Mouse (Mus musculus) MEL-GATA-1-ER (cell line): ENCODE measurements at regions not wholly inside any gene's neighbourhood (a gene's known extent, or its start where the extent isn't known, plus 50 kb on each side); places are given as distances from the start of the nearest gene placed in this dataset.

Source experiments
- DNase-seq: peaks from one replicate; pipeline ENCODE4 v3.0.0-alpha.2; 2012; ENCODE audit warnings: low read depth; ENCODE audit errors: extremely low read depth

GRCm38 (mm10) chr2:101368278-101368677 is 256.2 kb upstream of the Rag2 start:
- DNase-seq, result no peak

- DNase-seq, result peak; percentile 6
Measured at GRCm38 (mm10) chr2:101370991-101371736, 253.4 kb upstream of the Rag2 start.

DNA sequence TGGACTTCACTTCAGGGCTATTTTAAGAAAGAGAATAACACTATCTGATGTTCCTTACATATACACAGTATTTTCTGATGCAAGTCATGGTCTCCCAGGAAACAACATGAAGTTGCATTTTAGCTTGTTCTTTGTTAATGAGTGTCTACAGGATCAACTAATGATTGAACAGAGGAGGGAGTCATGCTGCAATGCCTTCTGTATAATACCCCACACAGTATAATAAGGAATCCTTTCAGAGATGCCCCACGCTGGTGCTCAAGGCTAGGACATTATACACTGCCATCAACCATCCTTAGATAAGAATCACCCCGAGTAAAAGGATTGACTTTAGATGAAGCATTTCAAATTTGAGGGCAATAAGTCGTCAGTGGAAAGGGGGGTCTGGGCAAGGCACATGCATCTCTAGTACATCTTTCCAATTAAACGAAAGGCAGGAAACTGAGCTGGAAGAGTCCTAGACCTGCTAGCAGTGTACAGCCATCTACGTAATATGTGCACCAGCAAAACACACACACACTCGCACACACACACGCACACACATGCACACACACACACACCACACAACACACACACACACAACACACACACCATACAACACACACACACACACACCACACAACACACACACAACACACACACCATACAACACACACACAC is 252.6 kb upstream of the Rag2 start:
- DNase-seq, result no peak

DNA sequence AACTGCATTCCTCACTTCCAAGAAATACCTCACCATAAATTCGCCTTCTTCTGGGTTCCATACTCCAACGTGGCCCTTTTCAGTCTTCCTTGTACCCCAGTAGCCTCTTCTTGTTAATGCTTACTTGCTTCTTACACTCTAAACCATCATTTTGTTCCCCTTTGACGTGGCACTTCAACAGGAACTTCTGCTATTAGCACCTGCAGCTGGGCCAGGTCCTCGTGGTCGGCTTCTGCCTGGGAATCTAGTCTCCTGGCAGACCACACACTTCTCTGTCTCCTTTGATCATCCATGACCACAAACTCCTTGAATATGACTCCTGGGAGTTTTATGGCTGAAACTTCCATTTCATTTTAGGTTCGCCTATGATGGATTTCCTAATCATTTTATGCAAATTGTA is 243.9 kb upstream of the Rag2 start:
- DNase-seq, result no peak

GRCm38 (mm10) chr2:101415002-101415401 is 209.5 kb upstream of the Rag2 start:
- DNase-seq, result no peak

DNA sequence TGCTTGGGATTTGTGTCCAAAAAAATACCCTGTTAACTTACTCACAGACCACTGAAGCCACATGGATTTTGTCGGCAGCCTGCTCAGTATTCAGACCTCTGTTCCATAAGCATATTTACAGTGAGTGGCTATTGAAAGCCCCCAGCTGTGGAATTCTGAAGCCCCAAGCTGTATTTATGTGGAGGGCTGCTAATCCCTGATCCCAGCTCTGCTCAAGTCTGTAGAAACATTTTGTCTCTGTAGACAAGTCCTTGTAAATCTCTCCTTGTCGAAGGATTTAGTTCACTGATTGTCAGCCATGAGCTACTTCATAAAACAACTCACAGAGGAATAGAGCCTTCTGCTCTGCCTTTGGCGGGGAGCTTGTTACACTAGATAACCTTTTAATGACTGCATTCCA is 207.8 kb upstream of the Rag2 start:
- no peak for DNase-seq

GRCm38 (mm10) chr2:101433141-101433895 is 191.2 kb upstream of the Rag2 start:
- no peak for DNase-seq

- no peak for DNase-seq
Measured at GRCm38 (mm10) chr2:101440231-101440630, 184.3 kb upstream of the Rag2 start.

DNA sequence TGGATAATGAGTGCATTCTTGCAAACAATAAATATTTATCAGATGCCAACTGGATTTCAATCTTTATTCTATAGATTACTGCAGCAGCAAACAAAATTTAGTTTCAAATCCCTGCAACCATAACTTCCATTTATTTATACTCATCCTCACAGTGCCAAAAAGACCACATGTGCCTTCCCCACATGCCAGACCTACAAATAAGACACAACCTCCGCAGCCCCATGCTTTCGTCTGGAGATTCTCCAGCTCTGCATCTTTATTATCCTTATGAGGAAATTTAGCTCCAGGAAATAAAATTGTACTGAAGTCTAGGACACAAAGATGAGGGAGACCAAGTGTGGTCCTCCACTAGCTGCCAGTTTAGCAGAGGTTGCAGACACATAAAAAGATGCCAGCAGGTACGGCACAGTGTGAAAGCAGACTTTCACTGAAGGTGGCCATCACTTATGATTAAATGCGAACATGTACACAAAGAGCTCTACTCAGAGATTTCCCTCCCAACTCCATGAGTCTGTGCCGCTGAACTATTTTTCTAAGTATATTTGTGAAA is 183.4 kb upstream of the Rag2 start:
- no peak for DNase-seq

DNA sequence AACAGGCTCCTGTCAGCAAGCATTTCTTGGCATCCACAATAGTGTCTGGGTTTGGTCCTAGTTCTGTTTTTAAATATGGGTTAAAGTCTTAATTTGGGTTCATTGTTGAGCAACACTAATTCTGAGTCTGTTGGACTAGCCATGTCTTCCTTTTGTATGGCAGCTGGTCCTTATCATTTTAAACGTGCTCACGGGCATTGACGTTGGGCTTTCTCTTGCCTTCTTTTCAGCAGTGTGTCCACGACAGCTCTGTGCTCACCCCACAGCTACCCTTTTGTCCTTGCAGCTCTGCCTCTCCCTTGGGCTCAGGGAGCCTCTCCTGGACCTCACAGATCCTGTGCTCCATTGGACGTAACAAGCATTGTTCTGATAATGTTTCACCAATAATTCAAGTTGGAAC is 168.9 kb upstream of the Rag2 start:
- DNase-seq, result no peak

- no peak for DNase-seq
Measured at GRCm38 (mm10) chr2:101458959-101459358, 165.6 kb upstream of the Rag2 start.

DNA sequence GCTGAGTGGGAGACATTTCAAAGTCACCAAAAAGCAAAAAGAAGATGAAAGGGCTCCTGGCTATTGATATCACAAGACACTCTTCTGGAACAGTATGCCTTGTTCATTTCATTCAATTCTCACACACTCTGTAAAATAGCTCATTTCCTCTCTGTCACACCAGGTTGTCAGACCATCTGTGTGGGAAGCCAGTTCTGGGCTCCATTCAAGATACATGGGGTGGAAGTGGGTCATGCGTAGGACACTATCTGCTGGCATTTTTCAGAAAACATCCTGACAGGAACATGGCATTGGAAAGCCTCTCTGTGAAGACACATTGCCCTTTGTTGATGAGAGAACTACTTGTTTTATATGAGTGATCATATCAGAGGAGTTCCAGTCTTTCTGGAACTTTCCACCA is 162.1 kb upstream of the Rag2 start:
- DNase-seq, result no peak

GRCm38 (mm10) chr2:101464291-101465140 is 160.0 kb upstream of the Rag2 start:
- DNase-seq, result no peak

DNA sequence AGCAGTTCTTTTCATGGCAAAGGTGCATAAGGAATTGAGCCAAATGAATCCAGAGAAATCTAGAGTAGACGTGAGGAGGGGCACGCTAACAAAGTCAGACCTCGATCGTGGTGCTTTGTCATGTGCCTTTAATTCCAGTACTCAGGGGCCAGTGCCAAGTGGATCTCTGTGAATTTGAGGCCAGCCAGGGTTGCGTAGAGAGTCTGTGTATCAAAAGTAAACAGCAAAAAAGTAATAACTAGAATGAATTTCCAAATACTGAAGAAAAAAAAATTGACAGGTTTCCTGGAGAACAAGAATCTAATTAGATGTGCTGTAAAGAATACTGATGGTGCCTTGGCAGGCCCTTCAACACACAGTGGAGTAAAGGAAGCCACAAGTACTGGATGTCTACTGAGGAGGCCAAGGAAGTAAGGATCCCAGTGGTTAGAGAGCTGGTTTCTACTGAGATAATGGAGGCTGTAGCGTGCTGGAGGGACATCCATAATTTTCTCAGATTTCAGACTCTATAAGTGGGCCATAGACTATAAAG is 153.9 kb upstream of the Rag2 start:
- no peak for DNase-seq

GRCm38 (mm10) chr2:101472449-101473115 is 151.9 kb upstream of the Rag2 start:
- peak; percentile 68 for DNase-seq

DNA sequence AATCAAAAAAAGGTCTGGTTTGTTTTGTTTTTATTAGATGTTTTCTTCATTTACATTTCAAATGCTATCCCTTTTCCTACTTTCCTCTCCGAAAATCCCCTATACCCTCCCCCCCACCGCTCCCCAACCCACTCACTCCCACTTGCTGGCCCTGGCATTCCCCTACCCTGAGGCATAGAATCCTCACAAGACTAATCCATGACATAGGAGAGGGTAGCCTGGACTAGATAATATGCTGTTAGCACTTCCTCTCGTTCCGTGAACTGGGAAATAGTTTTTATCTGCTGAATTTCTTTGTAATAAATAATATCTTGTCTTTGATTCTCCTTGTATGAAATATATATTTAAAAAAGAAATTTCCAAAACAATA is 151.4 kb upstream of the Rag2 start:
- DNase-seq, result no peak

GRCm38 (mm10) chr2:101476862-101477261 is 147.7 kb upstream of the Rag2 start:
- DNase-seq, result no peak

DNA sequence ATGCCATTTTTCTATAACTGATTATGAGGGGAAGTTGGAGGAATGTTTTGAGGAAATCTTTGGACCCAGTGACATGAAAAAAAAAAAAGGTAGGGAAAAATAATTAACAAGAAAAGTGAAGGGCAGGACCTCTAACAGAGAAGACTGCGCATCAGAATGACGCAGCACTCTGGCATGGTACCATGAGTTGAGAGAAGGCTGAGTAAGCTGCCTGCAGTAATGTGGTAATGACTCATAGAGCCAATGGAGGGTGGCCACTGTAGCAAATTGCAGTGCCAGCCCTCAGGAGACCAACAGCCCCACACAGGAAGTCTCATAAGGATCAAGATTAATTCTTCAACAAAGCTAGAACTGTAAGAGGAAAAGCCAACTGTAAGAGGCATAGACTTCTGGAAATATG is 134.3 kb upstream of the Rag2 start:
- DNase-seq, result no peak

DNA sequence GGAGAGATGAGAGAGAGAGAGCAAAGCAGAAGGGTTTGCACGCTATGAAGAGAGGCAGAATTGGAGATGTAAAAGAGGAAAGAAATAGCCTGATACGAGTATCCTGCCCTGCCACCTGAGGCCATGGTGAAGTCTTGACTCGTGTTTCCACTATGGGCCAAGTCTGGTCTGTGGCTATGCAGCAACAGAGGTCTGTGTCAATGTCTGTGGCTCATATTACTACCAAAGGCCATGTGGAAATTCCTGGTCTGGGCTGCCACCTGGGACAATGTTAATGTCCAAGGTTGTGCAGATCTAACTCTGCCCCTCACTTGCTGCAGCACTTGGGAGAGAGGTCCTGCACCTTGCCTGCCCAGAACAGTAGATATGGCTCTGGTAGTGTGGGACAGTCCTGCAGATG is 132.8 kb upstream of the Rag2 start:
- no peak for DNase-seq

- no peak for DNase-seq
Measured at GRCm38 (mm10) chr2:101508116-101508515, 116.4 kb upstream of the Rag2 start.
